Mouse (Mus musculus): ENCODE data around the gene Gtf2a2. TPM values are rescaled to one million over a fixed set of nuclear protein-coding genes. Genes with fewer than 3 reads are reported as not detected.

The Gtf2a2 gene
- polyA plus RNA-seq, 1 experiment from 2014 or later, result 247 TPM

- no peak for ATAC-seq
- Histone ChIP-seq H3K27me3 (no peaks in the 10 kb centered on the region), H3K9ac (no peak overlapping the region), H3K4me2 (no peak overlapping the region), H3K4me3 (no peak overlapping the region), H3K4me1 (peaks cover 2% of the 10 kb centered on the region), H3K9me3 (replicated peaks) (no peaks in the 10 kb centered on the region), H3K27ac (no peak overlapping the region), H3K36me3 (ENCODE audit: poor library complexity, severe bottlenecking) (no peaks in the 10 kb centered on the region)
- 93% methylated on average over 6 of the region's 6 CpGs for WGBS
Observed at GRCm38 (mm10) chr9:70046255-70046654, 33.9 kb downstream of the Gtf2a2 start.

DNA sequence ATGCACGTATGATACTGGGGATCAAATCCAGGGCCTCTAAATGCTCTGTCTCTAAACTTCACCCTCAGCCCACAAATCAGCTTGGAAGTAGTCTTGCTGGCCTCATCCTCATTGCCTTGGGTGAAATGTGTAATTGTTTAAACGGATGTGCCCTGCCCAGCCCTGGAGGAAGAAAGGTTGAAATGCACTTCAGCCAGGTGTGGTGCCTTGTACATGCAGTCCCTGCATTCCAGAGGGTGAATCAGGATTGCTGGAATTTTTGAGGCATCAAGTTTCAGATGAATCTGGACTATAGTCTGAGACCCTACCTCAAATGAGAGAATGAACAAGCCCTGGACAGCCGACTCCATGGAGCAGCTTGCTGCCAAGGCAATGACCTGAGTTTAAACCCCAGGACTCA lies 35.5 kb downstream of the Gtf2a2 start:
- no peaks in the 10 kb centered on the region for H3K27me3 ChIP-seq
- H3K36me3 ChIP-seq (ENCODE audit: poor library complexity, severe bottlenecking), result no peaks in the 10 kb centered on the region
- ATAC-seq, result no peak
- 59% methylated on average over 3 of the region's 3 CpGs for WGBS
- peaks cover 2% of the 10 kb centered on the region for H3K4me1 ChIP-seq
- no peak overlapping the region for H3K4me3 ChIP-seq
- no peaks in the 10 kb centered on the region for H3K9me3 ChIP-seq (replicated peaks)
- H3K9ac ChIP-seq, result no peak overlapping the region
- H3K27ac ChIP-seq, result no peak overlapping the region
- H3K4me2 ChIP-seq, result no peak overlapping the region

- Histone ChIP-seq H3K27ac (no peak overlapping the region), H3K4me2 (no peak overlapping the region), H3K36me3 (ENCODE audit: poor library complexity, severe bottlenecking) (no peaks in the 10 kb centered on the region), H3K27me3 (no peaks in the 10 kb centered on the region), H3K9me3 (replicated peaks) (no peaks in the 10 kb centered on the region), H3K4me3 (no peak overlapping the region), H3K4me1 (peaks cover 2% of the 10 kb centered on the region), H3K9ac (no peak overlapping the region)
- ATAC-seq, result no peak
- 28% methylated on average over 5 of the region's 5 CpGs for WGBS
Observed at GRCm38 (mm10) chr9:70048280-70048679, 35.9 kb downstream of the Gtf2a2 start.

DNA sequence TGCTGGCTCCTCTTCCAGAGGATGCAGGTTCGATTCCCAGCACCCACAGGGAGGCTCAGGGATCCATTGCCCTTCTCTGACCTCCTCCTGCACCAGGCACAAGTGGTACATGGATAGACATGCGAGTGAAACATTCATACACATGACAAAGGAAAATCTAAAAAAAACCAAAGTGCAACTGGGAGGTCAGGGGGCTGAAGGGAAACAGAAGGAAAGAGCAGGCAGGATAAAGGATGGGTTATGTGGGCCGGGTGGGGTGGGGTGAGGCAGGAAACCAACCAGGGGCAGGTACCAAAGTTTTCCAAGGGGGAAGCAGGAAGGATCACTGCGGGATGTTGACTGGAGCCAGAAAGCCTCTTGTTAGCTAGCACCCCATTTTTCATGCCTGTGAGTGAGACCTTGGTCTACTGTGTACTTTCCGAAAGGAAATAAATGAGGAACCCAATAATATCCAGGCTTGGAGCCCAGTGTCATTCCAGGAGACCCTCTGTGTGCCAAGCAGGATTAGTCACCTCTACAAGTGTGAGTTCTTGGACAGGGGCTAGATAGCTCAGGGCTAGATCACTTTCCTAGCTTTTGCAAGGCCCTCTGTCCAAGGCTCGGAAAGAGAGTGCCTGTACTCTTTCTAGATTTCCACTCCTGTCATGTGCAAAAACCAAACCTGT lies 36.5 kb downstream of the Gtf2a2 start:
- Histone ChIP-seq H3K36me3 (ENCODE audit: poor library complexity, severe bottlenecking) (no peaks in the 10 kb centered on the region), H3K4me2 (no peak overlapping the region), H3K27me3 (no peaks in the 10 kb centered on the region), H3K4me1 (peaks cover 2% of the 10 kb centered on the region), H3K9me3 (replicated peaks) (no peaks in the 10 kb centered on the region), H3K27ac (no peak overlapping the region), H3K9ac (no peak overlapping the region), H3K4me3 (no peak overlapping the region)
- WGBS, result 55% methylated on average over 6 of the region's 6 CpGs
- no peak for ATAC-seq

DNA sequence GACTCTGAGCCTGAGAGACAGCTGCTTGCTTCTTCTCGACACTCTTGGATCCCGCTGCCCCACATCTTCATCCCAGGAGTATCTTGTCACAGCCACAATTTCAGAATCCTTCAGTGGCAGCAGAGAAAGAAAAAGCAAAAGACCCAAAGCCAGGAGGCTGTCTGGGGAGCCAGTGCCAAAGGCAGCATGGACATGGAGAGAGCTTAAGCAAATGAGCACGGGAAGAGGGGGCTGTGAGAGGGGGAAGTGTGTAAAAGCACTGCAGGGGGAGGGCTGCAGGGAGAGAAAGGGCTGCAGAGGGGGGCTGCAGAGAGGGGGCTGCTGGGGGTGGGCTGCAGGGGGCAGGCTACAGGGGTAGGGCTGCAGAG lies 37.0 kb downstream of the Gtf2a2 start:
- WGBS, result 17% methylated on average over 3 of the region's 3 CpGs
- ATAC-seq, result no peak
- Histone ChIP-seq H3K4me1 (peaks cover 2% of the 10 kb centered on the region), H3K36me3 (ENCODE audit: poor library complexity, severe bottlenecking) (no peaks in the 10 kb centered on the region), H3K27me3 (no peaks in the 10 kb centered on the region), H3K4me3 (no peak overlapping the region), H3K9ac (no peak overlapping the region), H3K4me2 (no peak overlapping the region), H3K27ac (no peak overlapping the region), H3K9me3 (replicated peaks) (no peaks in the 10 kb centered on the region)

DNA sequence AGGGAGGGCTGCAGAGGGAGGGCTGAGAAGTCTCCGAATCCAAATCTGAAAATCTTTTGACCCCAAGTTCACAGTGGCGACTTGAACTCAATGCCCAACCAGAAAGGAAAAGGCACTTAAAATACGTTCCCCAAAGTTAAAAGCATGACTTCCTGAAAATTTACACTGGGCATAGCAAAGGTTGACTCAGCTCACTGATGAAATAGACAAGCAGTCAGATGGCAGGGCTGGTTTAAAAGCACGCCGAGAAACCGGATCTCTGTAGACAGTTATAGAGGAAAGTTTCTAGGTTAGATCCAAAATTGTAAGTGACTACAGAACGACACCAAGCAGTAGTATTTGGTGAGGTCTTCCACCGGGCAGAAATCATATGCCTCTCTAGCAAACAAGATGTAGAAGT lies 37.5 kb downstream of the Gtf2a2 start:
- Histone ChIP-seq H3K4me2 (no peak overlapping the region), H3K4me3 (no peak overlapping the region), H3K36me3 (ENCODE audit: poor library complexity, severe bottlenecking) (no peaks in the 10 kb centered on the region), H3K4me1 (peaks cover 2% of the 10 kb centered on the region), H3K9ac (no peak overlapping the region), H3K27ac (no peak overlapping the region), H3K27me3 (no peaks in the 10 kb centered on the region), H3K9me3 (replicated peaks) (no peaks in the 10 kb centered on the region)
- WGBS, result 53% methylated on average over 8 of the region's 8 CpGs
- no peak for ATAC-seq

GRCm38 (mm10) chr9:70052730-70053129 lies 40.4 kb downstream of the Gtf2a2 start:
- no peak overlapping the region for H3K4me2 ChIP-seq
- peaks cover 2% of the 10 kb centered on the region for H3K4me1 ChIP-seq
- 79% methylated on average over 3 of the region's 3 CpGs for WGBS
- no peak for ATAC-seq
- H3K4me3 ChIP-seq, result no peak overlapping the region
- no peaks in the 10 kb centered on the region for H3K9me3 ChIP-seq (replicated peaks)
- no peaks in the 10 kb centered on the region for H3K27me3 ChIP-seq
- no peak overlapping the region for H3K9ac ChIP-seq
- no peak overlapping the region for H3K27ac ChIP-seq
- no peaks in the 10 kb centered on the region for H3K36me3 ChIP-seq (ENCODE audit: poor library complexity, severe bottlenecking)

GRCm38 (mm10) chr9:70053411-70053810 lies 41.1 kb downstream of the Gtf2a2 start:
- H3K9me3 ChIP-seq (replicated peaks), result no peaks in the 10 kb centered on the region
- H3K27me3 ChIP-seq, result no peaks in the 10 kb centered on the region
- H3K9ac ChIP-seq, result no peak overlapping the region
- no peaks in the 10 kb centered on the region for H3K36me3 ChIP-seq (ENCODE audit: poor library complexity, severe bottlenecking)
- peaks cover 2% of the 10 kb centered on the region for H3K4me1 ChIP-seq
- ATAC-seq, result no peak
- H3K4me2 ChIP-seq, result no peak overlapping the region
- H3K4me3 ChIP-seq, result no peak overlapping the region
- WGBS, result 41% methylated on average over 3 of the region's 3 CpGs
- H3K27ac ChIP-seq, result no peak overlapping the region

- no peak overlapping the region for H3K4me2 ChIP-seq
- H3K9me3 ChIP-seq (replicated peaks), result no peaks in the 10 kb centered on the region
- H3K4me1 ChIP-seq, result no peaks in the 10 kb centered on the region
- no peak for ATAC-seq
- H3K27me3 ChIP-seq, result no peaks in the 10 kb centered on the region
- WGBS, result 92% methylated on average over 3 of the region's 3 CpGs
- no peak overlapping the region for H3K9ac ChIP-seq
- no peak overlapping the region for H3K4me3 ChIP-seq
- H3K36me3 ChIP-seq (ENCODE audit: poor library complexity, severe bottlenecking), result no peaks in the 10 kb centered on the region
- no peak overlapping the region for H3K27ac ChIP-seq
Observed at GRCm38 (mm10) chr9:70062012-70062411, 49.7 kb downstream of the Gtf2a2 start.

DNA sequence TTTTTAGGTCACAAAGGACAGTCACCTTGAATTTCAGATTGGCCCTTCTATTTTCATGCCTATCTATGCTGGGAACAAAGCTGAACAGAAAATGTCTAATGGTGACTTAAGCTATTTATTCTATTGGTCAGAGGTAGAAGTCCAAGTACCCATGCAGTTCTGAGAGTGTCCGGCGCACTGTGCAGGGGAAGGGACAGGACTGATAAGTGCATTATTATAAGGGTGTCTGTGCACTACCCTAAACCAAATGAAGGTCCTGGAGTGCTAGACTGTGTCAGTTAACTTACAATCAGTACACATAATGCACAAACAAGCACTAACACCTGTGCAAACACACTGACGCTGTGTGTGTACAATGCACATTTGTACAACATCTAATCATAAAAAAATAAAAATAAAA lies 55.1 kb downstream of the Gtf2a2 start:
- no peaks in the 10 kb centered on the region for H3K36me3 ChIP-seq (ENCODE audit: poor library complexity, severe bottlenecking)
- 91% methylated on average over 3 of the region's 3 CpGs for WGBS
- H3K27ac ChIP-seq, result no peak overlapping the region
- no peak overlapping the region for H3K9ac ChIP-seq
- H3K9me3 ChIP-seq (replicated peaks), result no peaks in the 10 kb centered on the region
- no peaks in the 10 kb centered on the region for H3K4me1 ChIP-seq
- no peak overlapping the region for H3K4me3 ChIP-seq
- no peaks in the 10 kb centered on the region for H3K27me3 ChIP-seq
- no peak for ATAC-seq
- H3K4me2 ChIP-seq, result no peak overlapping the region

DNA sequence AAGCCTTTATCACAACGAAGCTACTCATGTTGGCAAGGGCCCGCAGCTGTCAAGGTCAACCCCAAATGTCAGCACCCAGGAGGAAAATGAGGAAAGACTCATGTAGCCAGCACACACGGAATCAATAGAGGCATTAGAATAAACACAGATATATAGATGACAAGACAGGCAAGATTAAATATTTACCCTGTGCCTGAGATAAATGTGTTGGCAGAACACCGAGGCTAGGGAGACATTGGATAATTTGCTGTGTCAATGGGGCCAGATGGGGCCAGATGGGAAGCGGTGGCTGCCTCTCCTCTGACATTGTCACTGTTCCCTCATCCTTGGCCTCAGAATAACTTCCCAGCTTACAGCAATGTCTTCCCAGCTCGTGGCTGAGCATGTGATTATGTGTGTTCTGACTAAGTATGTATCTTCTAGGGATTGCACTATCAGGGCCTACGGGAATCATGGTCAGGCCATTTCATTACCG lies 57.6 kb downstream of the Gtf2a2 start:
- Histone ChIP-seq H3K4me2 (no peak overlapping the region), H3K27ac (no peak overlapping the region), H3K9me3 (replicated peaks) (no peaks in the 10 kb centered on the region), H3K4me1 (no peaks in the 10 kb centered on the region), H3K27me3 (no peaks in the 10 kb centered on the region), H3K9ac (no peak overlapping the region), H3K36me3 (ENCODE audit: poor library complexity, severe bottlenecking) (no peaks in the 10 kb centered on the region), H3K4me3 (no peak overlapping the region)
- no peak for ATAC-seq
- WGBS, result 75% methylated on average over 8 of the region's 8 CpGs

DNA sequence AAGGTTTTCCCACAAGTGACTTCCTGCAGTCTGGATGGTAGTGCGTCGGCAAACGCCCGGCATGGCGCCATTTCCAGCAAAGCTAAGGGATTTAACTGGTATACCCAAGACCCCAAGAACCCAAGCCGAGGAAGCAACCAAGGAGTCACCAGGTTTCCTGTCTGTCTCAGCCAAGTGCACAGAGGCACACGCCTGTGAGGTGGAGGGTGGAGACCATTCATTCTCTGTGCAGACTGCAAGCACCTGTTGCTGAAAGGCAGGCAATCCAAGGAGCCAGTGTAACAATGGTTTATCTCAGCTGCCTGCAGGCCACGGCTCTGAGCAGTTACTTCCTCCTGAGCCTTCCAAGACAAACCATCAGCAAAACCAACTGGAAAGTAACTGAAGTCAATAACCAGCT lies 60.0 kb downstream of the Gtf2a2 start:
- Histone ChIP-seq H3K4me2 (no peak overlapping the region), H3K36me3 (ENCODE audit: poor library complexity, severe bottlenecking) (no peaks in the 10 kb centered on the region), H3K4me1 (no peaks in the 10 kb centered on the region), H3K27me3 (no peaks in the 10 kb centered on the region), H3K9ac (no peak overlapping the region), H3K9me3 (replicated peaks) (no peaks in the 10 kb centered on the region), H3K27ac (no peak overlapping the region), H3K4me3 (no peak overlapping the region)
- no peak for ATAC-seq
- WGBS, result 85% methylated on average over 8 of the region's 8 CpGs

Data from forebrain, embryonic 13.5 days (tissue).